Mouse (Mus musculus) limb, embryonic 14.5 days (tissue): ENCODE results near the gene Plaur. TPM values are rescaled to one million over a fixed set of nuclear protein-coding genes. Genes with fewer than 3 reads are reported as not detected.

Experiments
- ATAC-seq: fragments of 200-750 bp; cut with Nextera tagmentation; 2 replicates; pipeline ENCODE4 v1.8.0; 2017; ENCODE audit warnings: low read depth, moderate number of reproducible peaks, moderate TSS enrichment; ENCODE audit not compliant: low FRiP score
- DNase-seq: peaks from one replicate; pipeline ENCODE4 v3.0.0-alpha.2; 2015; ENCODE audit warnings: low spot score
- H3K27ac ChIP-seq: fragments of 300-500 bp; sonication (generic); replicated peaks from 2 replicates; pipeline ENCODE4 v1.5.1; 2014; ENCODE audit warnings: low read depth, mild to moderate bottlenecking, low read length, moderate library complexity, mixed read lengths
- H3K27me3 ChIP-seq: fragments of 300-500 bp; sonication (generic); 2 replicates; pipeline ENCODE4 v1.6.1; 2014; ENCODE audit warnings: low read length, mixed read lengths; ENCODE audit not compliant: control insufficient read depth, insufficient read depth
- H3K36me3 ChIP-seq: fragments of 300-500 bp; sonication (generic); 2 replicates; pipeline ENCODE4 v1.6.1; 2014; ENCODE audit warnings: mild to moderate bottlenecking, low read length, moderate library complexity, mixed read lengths; ENCODE audit not compliant: control insufficient read depth, insufficient read depth
- H3K4me1 ChIP-seq: fragments of 300-500 bp; sonication (generic); 2 replicates; pipeline ENCODE4 v1.6.1; 2014; ENCODE audit warnings: antibody characterized with exemption, low read length, mixed read lengths; ENCODE audit not compliant: control insufficient read depth, insufficient read depth
- H3K4me2 ChIP-seq: fragments of 300-500 bp; sonication (generic); replicated peaks from 2 replicates; pipeline ENCODE4 v1.6.1; 2014; ENCODE audit warnings: low read depth, mild to moderate bottlenecking, low read length, moderate library complexity; ENCODE audit not compliant: severe bottlenecking
- H3K4me3 ChIP-seq: fragments of 300-500 bp; sonication (generic); replicated peaks from 2 replicates; pipeline ENCODE4 v1.5.1; 2014; ENCODE audit warnings: low read length
- H3K9ac ChIP-seq: fragments of 300-500 bp; sonication (generic); 2 replicates; pipeline ENCODE4 v1.6.1; 2014; ENCODE audit warnings: mild to moderate bottlenecking, low read depth, low read length, moderate library complexity; ENCODE audit not compliant: severe bottlenecking
- H3K9me3 ChIP-seq: fragments of 300-500 bp; sonication (generic); 2 replicates; pipeline ENCODE4 v1.6.1; 2016; ENCODE audit warnings: low read length; ENCODE audit not compliant: control insufficient read depth
- POLR2A ChIP-seq: fragments of 200-500 bp; IDR thresholded peaks from 2 replicates; pipeline ENCODE4 v1.8.0; 2012; ENCODE audit warnings: inconsistent platforms, mild to moderate bottlenecking, moderate library complexity, borderline replicate concordance; ENCODE audit not compliant: insufficient read depth, insufficient read length; ENCODE audit errors: extremely low read depth
- WGBS: fragments of 180-500 bp; shearing (Covaris S2); extraction: QIAGEN DNeasy Blood & Tissue Kit; methylation state at CpG from one replicate; pipeline ENCODE4 v1.1.7; 2014; 5-methylcytosine and 5-hydroxymethylcytosine counted together
- polyA plus RNA-seq, 2 experiments: library from polyadenylated mRNA; depleted of rRNA in 1 of 2; stranded (reverse) in 1 of 2; unstranded in 1 of 2; fragments of >200 nt; fragmentation: Nextera tagmentation in 1 of 2; extraction: Ambion mirVana in 1 of 2; gene quantifications; 2 replicates each; pipeline versions ENCODE4 v1.2.1 to v1.2.3; 2012 to 2014

The Plaur gene
- polyA plus RNA-seq, 2 experiments = 7.5 to 8.3 TPM

GRCm38 (mm10) chr7:24455726-24456125, 6.6 kb upstream of the Plaur start:
- Histone ChIP-seq H3K9ac (no peak overlapping the region), H3K27ac (no peak overlapping the region), H3K4me1 (no peaks in the 10 kb centered on the region), H3K36me3 (no peaks in the 10 kb centered on the region), H3K4me2 (no peak overlapping the region), H3K4me3 (no peak overlapping the region), H3K9me3 (no peaks in the 10 kb centered on the region), H3K27me3 (no peaks in the 10 kb centered on the region)
- no peak for ATAC-seq
- no peak for TF ChIP-seq POLR2A
- DNase-seq = no peak
- 67% methylated on average over 5 of the region's 5 CpGs for WGBS

GRCm38 (mm10) chr7:24457726-24458370, 4.4 kb upstream of the Plaur start:
- DNase-seq (no peak), ATAC-seq (no peak)
- H3K4me3 ChIP-seq = no peak overlapping the region
- H3K9me3 ChIP-seq = no peaks in the 10 kb centered on the region
- H3K9ac ChIP-seq = no peak overlapping the region
- H3K27ac ChIP-seq = no peak overlapping the region
- H3K4me1 ChIP-seq = peaks cover 4% of the 10 kb centered on the region; the same call in 1 of the 2 replicates
- no peaks in the 10 kb centered on the region for H3K27me3 ChIP-seq
- TF ChIP-seq POLR2A = no peak
- H3K4me2 ChIP-seq = no peak overlapping the region
- WGBS = 50% methylated on average over 10 of the region's 10 CpGs
- no peaks in the 10 kb centered on the region for H3K36me3 ChIP-seq

GRCm38 (mm10) chr7:24459440-24459839, 2.8 kb upstream of the Plaur start:
- WGBS = 84% methylated on average over 5 of the region's 5 CpGs
- Histone ChIP-seq H3K9ac (no peak overlapping the region), H3K4me1 (peaks cover 4% of the 10 kb centered on the region; the same call in 1 of the 2 replicates), H3K4me3 (no peak overlapping the region), H3K27me3 (no peaks in the 10 kb centered on the region), H3K27ac (no peak overlapping the region), H3K4me2 (no peak overlapping the region), H3K9me3 (no peaks in the 10 kb centered on the region), H3K36me3 (no peaks in the 10 kb centered on the region)
- ATAC-seq (no peak), DNase-seq (no peak)
- TF ChIP-seq POLR2A = no peak

GRCm38 (mm10) chr7:24459843-24460242, 2.4 kb upstream of the Plaur start:
- Histone ChIP-seq H3K4me1 (peaks cover 4% of the 10 kb centered on the region; the same call in 1 of the 2 replicates), H3K9me3 (no peaks in the 10 kb centered on the region), H3K36me3 (no peaks in the 10 kb centered on the region), H3K4me2 (no peak overlapping the region), H3K4me3 (no peak overlapping the region), H3K27me3 (no peaks in the 10 kb centered on the region), H3K9ac (no peak overlapping the region), H3K27ac (no peak overlapping the region)
- TF ChIP-seq POLR2A = no peak
- ATAC-seq (no peak), DNase-seq (no peak)
- WGBS = 49% methylated on average over 3 of the region's 3 CpGs

GRCm38 (mm10) chr7:24461376-24462051, 770 bp upstream of the Plaur start:
- ATAC-seq = no peak
- H3K9ac ChIP-seq = no peak overlapping the region
- no peaks in the 10 kb centered on the region for H3K36me3 ChIP-seq
- no peak for TF ChIP-seq POLR2A
- H3K4me2 ChIP-seq = no peak overlapping the region
- 59% methylated on average over 14 of the region's 14 CpGs for WGBS
- H3K27ac ChIP-seq = no peak overlapping the region
- no peaks in the 10 kb centered on the region for H3K9me3 ChIP-seq
- DNase-seq = no peak
- H3K4me1 ChIP-seq = peaks cover 4% of the 10 kb centered on the region; the same call in 1 of the 2 replicates
- H3K27me3 ChIP-seq = no peaks in the 10 kb centered on the region
- H3K4me3 ChIP-seq = no peak overlapping the region
